Mouse (Mus musculus) thymus, adult 2 months (tissue): ENCODE results near the gene Txnrd2.

Experiments
- CTCF ChIP-seq: fragments of 200-500 bp; IDR thresholded peaks from 2 replicates; pipeline ENCODE4 v1.5.1; 2012; ENCODE audit warnings: mild to moderate bottlenecking, control low read depth, low read length, moderate library complexity, borderline replicate concordance; ENCODE audit not compliant: control insufficient read depth, poor library complexity, insufficient read depth; ENCODE audit errors: extremely low read depth
- POLR2A ChIP-seq: fragments of 200-500 bp; IDR thresholded peaks from 2 replicates; pipeline ENCODE4 v1.6.1; 2012; ENCODE audit warnings: mild to moderate bottlenecking, low read length, control low read depth, moderate library complexity; ENCODE audit not compliant: control insufficient read depth, poor library complexity, insufficient read depth; ENCODE audit errors: extremely low read depth

- no peak for TF ChIP-seq CTCF
- TF ChIP-seq POLR2A, result no peak
Observed at GRCm38 (mm10) chr16:18416837-18417236, 9.3 kb upstream of the Txnrd2 start.
